Mouse (Mus musculus): ENCODE results near the gene Cracr2b.

- TF ChIP-seq CTCF (IDR thresholded peaks at IDR 0.05; ENCODE audit: low read depth, low read length) (no peak), POLR2A (IDR thresholded peaks at IDR 0.05; ENCODE audit: extremely low read depth, insufficient read depth, low read length) (no peak)
These were observed 21.7 kb downstream of the Cracr2b start for GRCm38 (mm10) chr7:141482531-141483024.
